Mouse (Mus musculus) erythroblast, embryonic 14.5 days (primary cell): ENCODE measurements around the gene Cfap77.

Experiments
- GATA1 ChIP-seq: IDR thresholded peaks from 2 replicates; pipeline ENCODE4 v1.6.1; 2012; ENCODE audit warnings: low read length, inconsistent platforms, mixed read lengths
- TAL1 ChIP-seq: IDR thresholded peaks from 3 replicates; pipeline ENCODE4 v1.6.1; 2012; ENCODE audit warnings: low read length, inconsistent platforms, mixed read lengths

DNA sequence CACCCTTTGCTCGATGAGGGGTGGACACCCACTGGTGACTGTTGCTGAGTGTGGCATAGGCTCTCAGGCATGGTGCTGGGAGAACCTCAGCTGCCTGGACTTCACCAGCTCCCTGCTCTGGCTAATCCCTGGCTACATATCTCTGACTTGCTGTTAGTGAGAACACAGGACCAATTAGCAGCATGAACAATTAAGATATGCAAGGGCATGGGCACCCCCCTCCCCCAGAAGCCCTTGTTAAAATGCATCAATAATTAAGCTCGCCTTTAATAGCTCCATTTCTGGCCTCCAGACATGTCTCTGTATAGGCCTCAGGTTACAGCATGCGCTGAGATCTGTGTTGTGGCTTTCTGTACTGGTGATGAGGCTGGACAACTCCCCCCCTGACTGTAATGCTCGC is 76.4 kb downstream of the Cfap77 start:
- TF ChIP-seq TAL1 = no peak
- TF ChIP-seq GATA1 = no peak
